8 mouse cellular contexts compared by ENCODE assay signal in genomic region chr14:121034973-121035662, GRCm38 (mm10). TPM values are rescaled to one million over a fixed set of nuclear protein-coding genes. Genes with fewer than 3 reads are reported as not detected.
DNase-seq lines count a peak whose midpoint lies in the region; ATAC-seq and TF ChIP-seq lines count a peak whose summit lies in the region.

TSS of gene Farp1 (plus strand) at chr14:121035200.

- H3K27me3 ChIP-seq in cerebellum, adult 2 months (ENCODE audit: control insufficient read depth, insufficient read depth, low read length) = no peaks in the 10 kb centered on the region
- no peaks in the 10 kb centered on the region for H3K27me3 ChIP-seq in lung, embryonic 16.5 days (ENCODE audit: control insufficient read depth, insufficient read depth, low read depth, low read length)

- under 1% methylated on average over 61 of the region's 61 CpGs for WGBS in cerebellum, adult 2 months
- 1% methylated on average over 45 of the region's 61 CpGs for WGBS in lung, embryonic 16.5 days

- peaks cover 0 to 2% of the 10 kb centered on the region in 2 experiments; a peak in 1 of 4 replicates for H3K4me1 ChIP-seq in ES-E14 (ENCODE audit: control insufficient read depth in 2 of 2, insufficient read depth in 2 of 2, low read length in 2 of 2, poor library complexity in 1 of 2)
- peaks cover 13% of the 10 kb centered on the region; the same call in 1 of the 2 replicates for H3K4me1 ChIP-seq in cerebellum, adult 2 months (ENCODE audit: control insufficient read depth, insufficient read depth, low read length)
- H3K4me1 ChIP-seq in lung, embryonic 16.5 days (replicated peaks; ENCODE audit: control insufficient read depth, insufficient read depth, low read length) = peaks cover 34% of the 10 kb centered on the region

- peak; percentile 62 for TF ChIP-seq CTCF in cerebellum, adult 2 months (IDR thresholded peaks at IDR 0.05; ENCODE audit: borderline replicate concordance, insufficient read depth, low read depth, low read length)

- no peaks in the 10 kb centered on the region for H3K36me3 ChIP-seq in ES-E14 (ENCODE audit: control insufficient read depth, insufficient read depth, low read length, poor library complexity, severe bottlenecking)
- H3K36me3 ChIP-seq in lung, embryonic 16.5 days (ENCODE audit: control insufficient read depth, insufficient read depth, low read length) = no peaks in the 10 kb centered on the region

- in situ Hi-C loops in ES-E14 (cut with MboI; ENCODE audit: low sequenced_read_pairs in 2 of 2, unreplicated experiment in 2 of 2) = no loop called here

- peak within 1 kb of the TSS; percentile 69 to 82 for H3K4me3 ChIP-seq in ES-E14 (ENCODE audit: insufficient read depth in 1 of 2, low read depth in 1 of 2, low read length in 2 of 2, poor library complexity in 1 of 2, severe bottlenecking in 1 of 2)
- peak within 1 kb of the TSS; percentile 63 for H3K4me3 ChIP-seq in cerebellum, adult 2 months (replicated peaks; ENCODE audit: insufficient read depth, low read depth, low read length)
- peak within 1 kb of the TSS; percentile 91 for H3K4me3 ChIP-seq in lung, embryonic 16.5 days (ENCODE audit: low read length)

- peak; percentile 39 for DNase-seq in ES-E14 (ENCODE audit: low read depth, low spot score)
- DNase-seq in cerebellum, adult 2 months = peak; percentile 93 to 95
- peak in 1 of 2 experiments; percentile 74 for DNase-seq in frontal cortex, adult 2 months (ENCODE audit: extremely low spot score in 1 of 2, low spot score in 1 of 2)
- DNase-seq in layer of hippocampus, adult 9-11 months = peak; percentile 69
- DNase-seq in ovary, postnatal 14 days (ENCODE audit: low spot score) = peak; percentile 83
- DNase-seq in thymus, postnatal 25 days = peak; percentile 64

- no peaks in the 10 kb centered on the region for H3K9me3 ChIP-seq in ES-E14 (ENCODE audit: control insufficient read depth, insufficient read depth, low read depth, low read length)
- H3K9me3 ChIP-seq in lung, embryonic 16.5 days (ENCODE audit: control insufficient read depth, low read length) = no peaks in the 10 kb centered on the region

- H3K9ac ChIP-seq in ES-E14 (ENCODE audit: insufficient read depth, low read depth, low read length, poor library complexity, severe bottlenecking) = peak within 1 kb of the TSS; percentile 72
- H3K9ac ChIP-seq in lung, embryonic 16.5 days (ENCODE audit: low read length) = peak within 1 kb of the TSS; percentile 97

- TF ChIP-seq POLR2A in cerebellum, adult 2 months (IDR thresholded peaks at IDR 0.05; ENCODE audit: borderline replicate concordance, insufficient read depth, low read length) = peak; percentile 69

- peak; percentile 63 to 66 for ATAC-seq in hematopoietic stem cell, adult 5-6 weeks (replicated peaks in 1 of 2; ENCODE audit: insufficient read depth in 1 of 2, low FRiP score in 2 of 2, low TSS enrichment in 1 of 2, low read depth in 1 of 2, poor library complexity in 2 of 2, severe bottlenecking in 2 of 2)
- peak; percentile 96 for ATAC-seq in lung, embryonic 16.5 days (ENCODE audit: low read depth)

- H3K4me2 ChIP-seq in lung, embryonic 16.5 days (ENCODE audit: low read depth, low read length) = peak within 1 kb of the TSS; percentile 87

- no peak within 1 kb of the TSS for H3K27ac ChIP-seq in ES-E14 (ENCODE audit: insufficient read depth, low read depth, low read length, poor library complexity, severe bottlenecking)
- peak within 1 kb of the TSS; percentile 46 for H3K27ac ChIP-seq in cerebellum, adult 2 months (ENCODE audit: insufficient read depth, low read length)
- peak within 1 kb of the TSS; percentile 80 for H3K27ac ChIP-seq in lung, embryonic 16.5 days (ENCODE audit: low read length)

TF ChIP-seq in ES-E14, 5 proteins besides CTCF, POLR2A, EP300 and RAD21:
- TF ChIP-seq ZNF384 (IDR thresholded peaks at IDR 0.05; ENCODE audit: low read depth, low read length) (no peak), MAFK (IDR thresholded peaks at IDR 0.05; ENCODE audit: insufficient read depth, low read depth, low read length) (no peak), CHD2 (IDR thresholded peaks at IDR 0.05; ENCODE audit: low read depth, low read length) (no peak), HCFC1 (IDR thresholded peaks at IDR 0.05; ENCODE audit: borderline replicate concordance, insufficient read depth, low read length) (no peak), ZC3H11A (IDR thresholded peaks at IDR 0.05; ENCODE audit: borderline replicate concordance, low read depth, low read length) (no peak)

RNA-seq across cellular contexts. Expression of gene Farp1, which starts in this region (rescaled TPM):
- 8.4 and 8.6 TPM in 2 replicates for total RNA-seq in ES-E14 (2012; rRNA removed)
- polyA plus RNA-seq in cerebellum, adult 2 months (2012; rRNA removed) = 43.3 and 44.4 TPM in 2 replicates
- 66.5 and 69.9 TPM in 2 replicates for polyA plus RNA-seq in frontal cortex, adult 2 months (2012; rRNA removed)
- 0.60 and 1.6 TPM in 2 replicates for total RNA-seq in hematopoietic stem cell, adult 5-6 weeks (2017)
- polyA plus RNA-seq in lung, embryonic 16.5 days (2015; fragmentation: Nextera tagmentation; extraction: Ambion mirVana) = 20.0 and 22.0 TPM in 2 replicates
